Mouse (Mus musculus) hindbrain, embryonic 11.5 days (tissue): ENCODE data around the gene Kntc1. TPM values are rescaled to one million over a fixed set of nuclear protein-coding genes. Genes with fewer than 3 reads are reported as not detected.

Source experiments
- ATAC-seq: fragments of 200-750 bp; cut with Nextera tagmentation; 2 replicates; pipeline ENCODE4 v1.8.0; 2017; ENCODE audit warnings: mild to moderate bottlenecking, moderate TSS enrichment, moderate library complexity; ENCODE audit not compliant: low FRiP score
- DNase-seq: peaks from one replicate; pipeline ENCODE4 v3.0.0-alpha.2; 2015; ENCODE audit warnings: low spot score
- H3K27ac ChIP-seq: fragments of 300-500 bp; sonication (generic); 2 replicates; pipeline ENCODE4 v1.5.1; 2014; ENCODE audit warnings: mild to moderate bottlenecking, low read depth, low read length
- H3K27me3 ChIP-seq: fragments of 300-500 bp; sonication (generic); 2 replicates; pipeline ENCODE4 v1.6.1; 2014; ENCODE audit warnings: mild to moderate bottlenecking, low read length, moderate library complexity, mixed read lengths; ENCODE audit not compliant: control insufficient read depth, insufficient read depth
- H3K36me3 ChIP-seq: fragments of 300-500 bp; sonication (generic); 2 replicates; pipeline ENCODE4 v1.6.1; 2014; ENCODE audit warnings: mild to moderate bottlenecking, low read length, moderate library complexity, mixed read lengths; ENCODE audit not compliant: control insufficient read depth, insufficient read depth
- H3K4me1 ChIP-seq: fragments of 300-500 bp; sonication (generic); replicated peaks from 2 replicates; pipeline ENCODE4 v1.6.1; 2014; ENCODE audit warnings: low read length, mixed read lengths; ENCODE audit not compliant: control insufficient read depth, insufficient read depth
- H3K4me2 ChIP-seq: fragments of 300-500 bp; sonication (generic); replicated peaks from 2 replicates; pipeline ENCODE4 v1.6.1; 2014; ENCODE audit warnings: mild to moderate bottlenecking, low read depth, low read length
- H3K4me3 ChIP-seq: fragments of 300-500 bp; sonication (generic); 2 replicates; pipeline ENCODE4 v1.5.1; 2014; ENCODE audit warnings: low read depth, low read length
- H3K9ac ChIP-seq: fragments of 300-500 bp; sonication (generic); 2 replicates; pipeline ENCODE4 v1.6.1; 2014; ENCODE audit warnings: low read depth, low read length
- H3K9me3 ChIP-seq: fragments of 300-500 bp; sonication (generic); 2 replicates; pipeline ENCODE4 v1.6.1; 2016; ENCODE audit warnings: low read length; ENCODE audit not compliant: control insufficient read depth
- WGBS: fragments of 180-500 bp; shearing (Covaris S2); extraction: QIAGEN DNeasy Blood & Tissue Kit; methylation state at CpG from one replicate; pipeline ENCODE4 v1.1.7; 2014; 5-methylcytosine and 5-hydroxymethylcytosine counted together
- polyA plus RNA-seq: library from polyadenylated mRNA; unstranded; fragments of >200 nt; fragmentation: Nextera tagmentation; extraction: Ambion mirVana; gene quantifications from 2 replicates; pipeline ENCODE4 v1.2.1, GENCODE M21; 2014

The Kntc1 gene
- polyA plus RNA-seq, 1 experiment from 2014 or later = 27.0 TPM

GRCm38 (mm10) chr5:123781864-123782263, 32.3 kb downstream of the Kntc1 start:
- H3K4me2 ChIP-seq = no peak overlapping the region
- H3K27me3 ChIP-seq = no peaks in the 10 kb centered on the region
- H3K27ac ChIP-seq = no peak overlapping the region
- no peak overlapping the region for H3K4me3 ChIP-seq
- 96% methylated on average over 4 of the region's 4 CpGs for WGBS
- no peaks in the 10 kb centered on the region for H3K9me3 ChIP-seq
- DNase-seq (no peak), ATAC-seq (no peak)
- H3K36me3 ChIP-seq = peaks cover 2% of the 10 kb centered on the region; the same call in 1 of the 2 replicates
- no peak overlapping the region for H3K9ac ChIP-seq
- H3K4me1 ChIP-seq = no peaks in the 10 kb centered on the region

DNA sequence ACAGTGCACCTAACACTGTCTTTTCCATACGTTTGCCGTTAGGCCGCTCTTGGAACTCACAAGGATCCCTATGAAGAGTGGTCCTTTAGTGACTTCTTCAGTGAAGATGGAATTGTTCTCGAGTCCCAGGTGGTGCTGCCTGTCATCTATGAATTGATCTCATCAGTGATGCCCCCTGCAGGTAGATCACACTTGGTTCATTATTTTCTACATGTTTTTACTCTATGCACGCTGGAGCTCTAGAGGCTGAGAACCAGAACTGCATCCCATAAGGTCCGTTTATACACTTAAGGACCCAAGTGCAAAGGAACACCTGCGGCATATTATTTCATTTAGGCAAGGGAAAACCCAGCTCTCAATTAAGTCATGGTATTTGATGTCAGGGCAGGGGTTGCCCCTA, 39.5 kb downstream of the Kntc1 start:
- Histone ChIP-seq H3K36me3 (peaks cover 4% of the 10 kb centered on the region; the same call in 1 of the 2 replicates), H3K4me1 (no peaks in the 10 kb centered on the region), H3K9ac (no peak overlapping the region), H3K4me3 (no peak overlapping the region), H3K9me3 (no peaks in the 10 kb centered on the region), H3K27me3 (no peaks in the 10 kb centered on the region), H3K4me2 (no peak overlapping the region), H3K27ac (no peak overlapping the region)
- no peak for ATAC-seq
- WGBS = 94% methylated on average over 7 of the region's 7 CpGs
- DNase-seq = no peak

- DNase-seq = no peak
- no peaks in the 10 kb centered on the region for H3K4me1 ChIP-seq
- no peaks in the 10 kb centered on the region for H3K9me3 ChIP-seq
- no peaks in the 10 kb centered on the region for H3K27me3 ChIP-seq
- ATAC-seq = no peak
- H3K36me3 ChIP-seq = peaks cover 7% of the 10 kb centered on the region; the same call in 1 of the 2 replicates
- H3K4me3 ChIP-seq = no peak overlapping the region
- H3K4me2 ChIP-seq = no peak overlapping the region
- no peak overlapping the region for H3K9ac ChIP-seq
- WGBS = 96% methylated on average over 2 of the region's 2 CpGs
- H3K27ac ChIP-seq = no peak overlapping the region
Measured at GRCm38 (mm10) chr5:123793081-123793480, 43.6 kb downstream of the Kntc1 start.

GRCm38 (mm10) chr5:123806334-123806733, 56.8 kb downstream of the Kntc1 start:
- Histone ChIP-seq H3K27me3 (no peaks in the 10 kb centered on the region), H3K4me3 (no peak overlapping the region), H3K4me2 (no peak overlapping the region), H3K9me3 (no peaks in the 10 kb centered on the region), H3K9ac (no peak overlapping the region), H3K36me3 (peaks cover 2% of the 10 kb centered on the region; the same call in 1 of the 2 replicates), H3K4me1 (no peaks in the 10 kb centered on the region), H3K27ac (no peak overlapping the region)
- DNase-seq = no peak
- no peak for ATAC-seq
- WGBS = 95% methylated on average over 11 of the region's 11 CpGs

DNA sequence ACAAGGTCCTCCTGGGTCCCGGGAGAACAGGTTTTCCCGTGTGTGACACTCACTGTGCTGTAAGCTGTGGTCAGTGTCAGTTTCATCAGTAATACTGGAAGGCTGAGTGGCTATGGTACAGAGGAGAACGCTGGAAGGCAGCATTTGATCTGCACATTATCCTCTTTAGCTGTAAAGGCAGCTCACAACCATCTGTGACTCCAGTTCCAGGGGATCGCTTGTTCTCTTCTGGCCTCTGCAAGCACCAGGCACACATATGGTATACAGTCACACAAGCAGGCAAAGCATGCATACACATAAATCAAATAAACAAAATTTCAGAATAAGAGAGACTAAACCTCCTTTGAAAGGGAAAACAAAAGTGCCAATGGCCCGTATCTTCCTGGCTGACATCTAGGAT, 59.0 kb downstream of the Kntc1 start:
- ATAC-seq (no peak), DNase-seq (no peak)
- Histone ChIP-seq H3K9ac (no peak overlapping the region), H3K4me1 (no peaks in the 10 kb centered on the region), H3K4me2 (no peak overlapping the region), H3K9me3 (no peaks in the 10 kb centered on the region), H3K27me3 (no peaks in the 10 kb centered on the region), H3K4me3 (no peak overlapping the region), H3K27ac (no peak overlapping the region), H3K36me3 (peaks cover 2% of the 10 kb centered on the region; the same call in 1 of the 2 replicates)
- WGBS = 91% methylated on average over 5 of the region's 5 CpGs

GRCm38 (mm10) chr5:123809156-123809555, 59.6 kb downstream of the Kntc1 start:
- Histone ChIP-seq H3K36me3 (peaks cover 2% of the 10 kb centered on the region; the same call in 1 of the 2 replicates), H3K4me3 (no peak overlapping the region), H3K27ac (no peak overlapping the region), H3K9ac (no peak overlapping the region), H3K4me1 (no peaks in the 10 kb centered on the region), H3K9me3 (no peaks in the 10 kb centered on the region), H3K4me2 (no peak overlapping the region), H3K27me3 (no peaks in the 10 kb centered on the region)
- ATAC-seq (no peak), DNase-seq (no peak)
- WGBS = 89% methylated on average over 13 of the region's 13 CpGs

DNA sequence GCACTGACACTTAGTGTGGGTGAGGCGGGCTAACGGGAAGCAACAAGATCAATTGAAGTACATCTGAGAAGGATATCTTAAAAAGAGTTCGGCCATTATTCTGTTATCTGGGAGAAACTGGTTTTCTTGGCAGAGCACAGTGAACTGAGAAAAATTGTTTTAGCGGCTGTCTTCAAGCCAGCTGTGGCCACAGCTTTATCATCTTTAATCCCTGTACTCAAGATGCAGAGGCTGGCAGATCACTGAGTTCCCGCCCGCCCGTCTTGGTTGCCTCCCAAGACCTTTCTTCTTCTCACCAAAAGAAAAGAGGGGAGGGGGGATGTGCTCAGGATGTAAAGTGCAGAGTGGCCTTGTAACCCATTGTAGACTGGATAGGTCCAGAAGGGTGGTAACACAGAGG, 67.4 kb downstream of the Kntc1 start:
- H3K4me1 ChIP-seq = no peaks in the 10 kb centered on the region
- no peaks in the 10 kb centered on the region; the same call in 1 of the 2 replicates for H3K36me3 ChIP-seq
- H3K27me3 ChIP-seq = no peaks in the 10 kb centered on the region
- 94% methylated on average over 7 of the region's 7 CpGs for WGBS
- no peak overlapping the region for H3K4me2 ChIP-seq
- no peak for DNase-seq
- H3K9ac ChIP-seq = no peak overlapping the region
- no peak overlapping the region for H3K4me3 ChIP-seq
- H3K27ac ChIP-seq = no peak overlapping the region
- no peak for ATAC-seq
- no peaks in the 10 kb centered on the region for H3K9me3 ChIP-seq

DNA sequence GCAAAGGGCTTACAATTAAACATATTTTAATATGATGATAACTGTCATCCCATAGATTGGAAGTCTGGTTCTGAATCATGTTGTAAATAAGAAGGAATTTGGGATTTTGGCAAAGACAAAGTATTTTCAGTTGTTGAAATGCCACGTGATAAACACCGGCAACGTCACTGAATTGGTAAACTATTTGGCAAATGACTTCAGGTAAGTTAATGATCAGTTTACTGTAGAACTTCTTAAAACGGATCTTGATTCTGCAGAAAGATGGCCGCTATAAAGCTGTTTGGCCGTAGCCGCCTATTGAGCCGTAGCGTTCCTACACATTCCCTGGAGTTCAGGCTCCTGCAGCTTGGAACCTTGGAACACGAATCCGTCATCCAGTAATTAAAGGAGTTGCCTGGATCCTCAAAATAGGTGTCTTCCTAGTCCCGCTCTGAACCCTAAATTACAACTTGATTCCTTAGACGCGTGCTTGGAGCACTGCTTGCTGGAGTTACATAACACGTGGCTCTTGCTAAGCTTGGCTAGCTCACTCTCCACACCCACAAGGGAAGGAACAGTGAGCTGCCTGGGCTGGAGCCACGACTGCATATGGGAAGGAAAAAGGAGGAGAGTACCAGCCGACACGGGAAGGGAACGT, 69.5 kb downstream of the Kntc1 start:
- H3K4me2 ChIP-seq = no peak overlapping the region
- no peak overlapping the region for H3K4me3 ChIP-seq
- WGBS = 95% methylated on average over 19 of the region's 19 CpGs
- no peaks in the 10 kb centered on the region; the same call in 1 of the 2 replicates for H3K36me3 ChIP-seq
- ATAC-seq = no peak
- no peak overlapping the region for H3K27ac ChIP-seq
- no peaks in the 10 kb centered on the region for H3K9me3 ChIP-seq
- H3K4me1 ChIP-seq = no peaks in the 10 kb centered on the region
- no peak overlapping the region for H3K9ac ChIP-seq
- no peaks in the 10 kb centered on the region for H3K27me3 ChIP-seq
- no peak for DNase-seq

GRCm38 (mm10) chr5:123820501-123821263, 71.2 kb downstream of the Kntc1 start:
- no peak overlapping the region for H3K4me2 ChIP-seq
- H3K4me3 ChIP-seq = no peak overlapping the region
- H3K9ac ChIP-seq = no peak overlapping the region
- DNase-seq (no peak), ATAC-seq (no peak)
- H3K4me1 ChIP-seq = no peaks in the 10 kb centered on the region
- H3K27me3 ChIP-seq = no peaks in the 10 kb centered on the region
- 90% methylated on average over 9 of the region's 9 CpGs for WGBS
- H3K36me3 ChIP-seq = no peaks in the 10 kb centered on the region; the same call in 1 of the 2 replicates
- H3K27ac ChIP-seq = no peak overlapping the region
- no peaks in the 10 kb centered on the region for H3K9me3 ChIP-seq
